Mouse (Mus musculus) left cerebral cortex, adult 11 months (tissue): ENCODE data around the gene Dbnl.

Experiments
- DNase-seq: peaks from one replicate; pipeline ENCODE4 v3.0.0; 2022; ENCODE audit warnings: low spot score

The Dbnl gene

DNA sequence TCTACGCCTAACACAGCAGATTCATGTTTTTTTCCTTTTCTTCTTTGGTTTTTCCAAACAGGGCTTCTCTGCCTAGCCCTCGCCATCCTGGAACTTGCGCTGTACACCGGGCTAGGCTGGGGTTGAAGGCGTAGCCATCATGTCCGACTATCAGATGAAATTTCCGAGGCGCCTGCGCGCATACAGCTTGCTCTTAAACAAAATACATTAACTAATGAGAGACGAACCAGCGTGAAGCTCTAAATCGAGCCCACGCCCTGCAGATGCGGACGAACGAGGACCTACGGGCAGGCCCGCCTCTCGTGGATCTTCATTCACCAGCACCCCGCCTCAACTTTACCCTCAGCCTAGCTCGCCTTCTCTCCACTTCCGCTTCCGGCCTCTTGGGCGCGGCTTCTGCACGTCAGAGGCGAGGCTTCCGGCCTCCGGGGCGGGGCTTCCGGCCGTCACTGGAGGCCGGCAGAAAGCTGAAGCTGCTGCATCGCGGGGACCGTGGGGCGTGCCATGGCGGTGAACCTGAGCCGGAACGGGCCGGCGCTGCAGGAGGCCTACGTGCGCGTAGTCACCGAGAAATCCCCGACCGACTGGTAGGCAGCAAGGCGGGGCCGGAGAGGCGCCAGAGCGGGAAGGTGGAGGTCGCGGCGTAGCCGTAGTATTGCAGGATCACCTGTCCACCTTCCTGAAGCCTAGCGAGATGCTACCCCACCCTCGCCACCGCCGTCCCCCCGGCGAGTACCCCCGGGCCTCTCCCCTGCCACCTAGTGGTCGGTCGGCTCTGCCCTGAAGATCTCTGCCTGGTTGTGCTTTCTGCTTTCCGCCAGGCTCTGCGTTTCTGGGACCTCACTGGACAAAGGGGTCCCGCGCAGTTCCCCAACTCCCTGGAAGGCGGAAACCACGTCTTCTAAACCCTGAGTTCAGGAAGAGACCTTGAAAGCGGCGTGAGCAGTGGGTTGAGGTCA, at the start of gene Dbnl:
Dbnl (plus strand) TSS at position 433 of the 959 bp plus-strand sequence.
- peak; percentile 91 for DNase-seq

GRCm38 (mm10) chr11:5738888-5739632, 49.2 kb upstream of the Dbnl start:
- DNase-seq = no peak

DNA sequence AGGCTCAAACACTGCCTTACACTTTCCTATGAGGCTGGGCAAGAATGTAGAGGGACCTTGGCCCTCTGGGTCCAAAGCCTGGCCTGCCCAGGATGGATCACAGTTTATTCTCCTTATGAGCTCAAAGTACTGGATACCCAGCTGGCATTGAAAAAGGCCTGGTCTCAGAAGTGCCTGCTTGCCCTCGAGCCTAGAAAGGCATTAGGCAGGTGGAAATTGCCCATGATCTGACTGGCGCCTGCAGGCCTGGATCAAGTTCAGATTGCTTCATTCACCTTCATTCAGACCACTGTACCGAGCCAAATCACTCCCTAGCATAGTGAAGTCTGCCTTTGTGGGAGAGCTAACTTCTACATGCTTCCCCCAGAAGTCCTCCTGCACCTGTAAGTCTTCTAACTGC, 48.4 kb upstream of the Dbnl start:
- DNase-seq = no peak

DNA sequence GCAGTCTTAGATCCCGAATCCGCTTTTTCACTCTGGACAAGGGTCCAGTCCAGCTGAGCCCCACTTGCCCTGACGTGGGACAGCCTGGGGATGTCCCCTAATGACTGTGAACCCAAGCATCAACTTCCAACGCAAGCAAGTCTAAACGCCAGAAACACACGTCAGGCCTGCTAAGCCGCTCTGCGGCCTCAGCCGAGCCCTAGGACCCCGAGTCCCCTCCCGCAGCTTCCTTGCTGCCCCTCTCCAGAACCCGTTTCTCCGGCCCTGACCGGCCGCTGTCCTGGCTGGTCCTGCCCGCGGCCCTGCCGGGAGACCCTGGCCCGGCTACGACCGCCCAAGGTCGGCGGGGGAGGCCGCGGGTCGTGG, 47.7 kb upstream of the Dbnl start:
- no peak for DNase-seq

- peak; percentile 51 for DNase-seq
Measured at GRCm38 (mm10) chr11:5740965-5741627, 47.2 kb upstream of the Dbnl start.

DNA sequence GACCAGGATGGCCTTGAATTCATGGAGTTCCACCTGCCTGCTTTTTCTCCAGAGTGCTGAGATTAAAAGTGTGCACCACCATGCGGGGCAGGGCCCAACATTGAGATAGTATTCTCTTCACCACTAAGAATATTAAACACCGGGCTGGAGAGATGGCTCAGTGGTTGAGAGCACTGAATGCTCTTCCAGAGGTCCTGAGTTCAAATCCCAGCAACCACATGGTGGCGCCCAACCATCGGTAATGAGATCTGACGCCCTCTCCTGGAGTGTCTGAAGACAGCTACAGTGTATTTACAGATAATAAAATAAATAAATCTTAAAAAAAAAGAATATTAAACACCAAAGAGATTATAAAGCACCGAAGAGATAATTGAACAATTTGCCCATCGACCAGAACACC, 46.2 kb upstream of the Dbnl start:
- DNase-seq = no peak

DNA sequence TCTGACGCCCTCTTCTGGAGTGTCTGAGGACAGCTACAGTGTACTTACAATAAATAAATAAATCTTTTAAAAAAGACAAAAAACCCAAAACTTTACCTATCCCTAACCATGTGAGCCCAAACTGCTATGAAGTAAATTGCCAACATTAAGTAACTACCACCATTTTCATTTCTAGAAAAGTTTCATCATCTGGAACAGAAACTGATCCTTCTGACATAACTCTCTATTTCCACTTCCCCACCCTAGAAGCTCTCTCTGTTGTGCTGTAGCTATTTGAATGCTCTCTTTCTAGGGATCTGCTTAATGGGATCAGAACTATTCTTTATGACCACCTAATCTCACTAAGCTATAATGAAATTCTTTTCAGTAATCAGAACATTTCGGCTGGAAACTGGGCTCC, 43.3 kb upstream of the Dbnl start:
- DNase-seq = no peak

GRCm38 (mm10) chr11:5753755-5754154, 34.5 kb upstream of the Dbnl start:
- DNase-seq = no peak

- peak; percentile 88 for DNase-seq
Measured at GRCm38 (mm10) chr11:5761820-5762632, 26.3 kb upstream of the Dbnl start, which contains the start of gene Urgcp. TSS of gene Urgcp (minus strand) at chr11:5762376.

DNA sequence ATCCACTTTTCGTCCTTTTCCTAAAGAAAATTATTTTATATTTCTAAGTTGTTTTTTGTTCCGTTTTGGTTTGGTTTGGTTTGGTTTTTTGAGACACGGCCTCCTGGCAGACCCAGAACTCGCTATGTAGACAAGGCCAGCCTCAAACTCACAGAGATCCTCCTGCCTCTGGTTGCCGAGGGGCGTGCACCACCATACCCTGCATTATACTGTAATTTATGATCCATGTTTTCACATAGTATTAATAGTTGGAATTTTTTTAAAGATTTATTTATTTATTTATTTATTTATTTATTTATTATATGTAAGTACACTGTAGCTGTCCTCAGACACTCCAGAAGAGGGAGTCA, 25.7 kb upstream of the Dbnl start:
- no peak for DNase-seq

- no peak for DNase-seq
Measured at GRCm38 (mm10) chr11:5766019-5766418, 22.3 kb upstream of the Dbnl start.

DNA sequence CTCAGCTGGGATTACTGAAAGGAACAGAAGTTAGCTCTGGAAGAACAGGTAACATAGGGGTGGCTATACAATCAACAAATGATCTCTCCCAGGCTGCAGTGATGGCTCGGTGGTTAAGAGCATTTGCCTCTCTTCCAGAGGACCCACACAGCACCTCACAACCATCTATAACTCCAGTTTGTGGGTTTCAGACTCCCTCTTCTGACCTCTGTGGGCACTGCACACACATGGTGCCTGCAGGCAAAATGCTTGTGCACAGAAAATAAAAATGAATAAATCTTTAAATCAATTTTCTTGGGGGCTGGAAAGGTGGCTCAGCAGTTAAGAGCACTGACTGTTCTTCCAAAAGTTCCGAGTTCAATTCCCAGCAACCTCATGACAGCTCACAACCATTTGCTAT, 9.8 kb upstream of the Dbnl start:
- no peak for DNase-seq

DNA sequence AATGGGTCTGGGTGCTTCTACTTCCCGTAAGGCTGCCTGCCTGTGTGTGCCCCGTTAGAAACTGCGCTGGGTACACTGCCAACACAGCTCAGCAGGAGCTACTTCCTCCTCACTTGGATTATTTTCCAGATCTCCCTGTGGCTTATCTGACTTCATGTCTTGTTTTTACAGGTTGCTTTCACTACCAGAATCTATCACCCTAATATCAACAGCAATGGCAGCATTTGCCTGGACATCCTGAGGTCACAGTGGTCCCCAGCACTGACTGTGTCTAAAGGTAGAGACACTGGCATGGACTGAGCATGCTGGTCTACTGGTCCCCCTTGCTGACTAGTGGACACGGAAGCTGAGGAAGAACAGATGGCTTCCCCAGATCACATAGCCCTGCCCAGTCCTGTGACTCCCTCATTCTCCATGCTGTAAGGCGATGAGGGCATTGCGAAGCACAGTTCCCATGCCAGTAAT, 8.2 kb upstream of the Dbnl start:
- no peak for DNase-seq

DNA sequence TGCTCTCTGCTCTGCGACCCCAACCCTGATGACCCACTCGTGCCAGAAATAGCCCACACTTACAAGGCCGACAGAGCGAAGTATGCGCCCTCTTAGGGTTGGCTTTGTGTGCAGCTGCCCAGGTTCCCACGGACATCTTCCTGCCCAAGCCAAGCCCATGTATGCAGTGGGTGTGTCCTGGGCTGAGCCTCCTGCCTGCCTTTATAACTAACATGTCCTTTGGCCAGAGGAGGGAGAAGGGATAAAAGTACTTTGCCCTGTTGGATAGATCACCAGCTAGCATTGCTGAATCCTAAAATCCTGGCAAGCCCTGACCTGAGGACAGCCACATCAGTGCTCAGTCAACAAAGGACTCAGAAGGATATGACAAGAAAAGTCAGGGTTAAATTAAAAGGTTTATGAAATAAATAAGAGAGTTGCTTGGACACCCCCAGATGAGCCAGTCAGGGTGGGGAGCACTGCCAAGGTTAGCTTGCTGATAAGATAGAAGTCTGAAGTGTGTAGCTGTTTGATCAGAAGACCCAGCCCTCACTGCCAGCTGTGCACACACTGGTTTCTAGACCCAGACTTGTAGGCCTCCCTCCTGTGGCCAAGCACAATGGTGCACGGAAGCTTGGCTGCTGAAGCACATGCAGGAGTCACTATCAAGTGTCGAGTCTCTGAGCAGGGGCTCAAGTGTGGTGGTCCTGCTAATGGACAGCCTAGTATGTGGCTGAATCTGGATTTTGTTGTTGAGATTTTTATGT, 5.9 kb upstream of the Dbnl start:
- DNase-seq = no peak

GRCm38 (mm10) chr11:5785732-5786131, 2.6 kb upstream of the Dbnl start:
- no peak for DNase-seq

DNA sequence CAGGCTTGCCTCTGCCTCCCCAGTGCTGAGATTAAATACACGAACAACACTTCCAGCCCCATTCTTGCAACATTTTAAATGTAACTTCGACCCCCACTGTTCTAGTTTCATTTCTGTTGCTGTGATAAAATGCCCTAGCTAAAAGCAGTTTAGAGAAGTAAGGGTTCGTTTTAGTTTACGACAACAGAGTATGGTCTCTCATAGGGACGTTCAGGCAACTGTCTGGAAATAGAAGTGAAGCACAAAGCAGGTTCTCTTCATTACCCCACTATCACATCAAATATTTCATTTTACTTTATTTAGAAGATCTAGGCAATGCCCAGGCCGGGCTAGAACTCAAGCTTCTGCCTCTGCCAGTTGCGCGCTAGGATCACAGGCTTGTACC, 625 bp upstream of the Dbnl start:
- DNase-seq = no peak

DNA sequence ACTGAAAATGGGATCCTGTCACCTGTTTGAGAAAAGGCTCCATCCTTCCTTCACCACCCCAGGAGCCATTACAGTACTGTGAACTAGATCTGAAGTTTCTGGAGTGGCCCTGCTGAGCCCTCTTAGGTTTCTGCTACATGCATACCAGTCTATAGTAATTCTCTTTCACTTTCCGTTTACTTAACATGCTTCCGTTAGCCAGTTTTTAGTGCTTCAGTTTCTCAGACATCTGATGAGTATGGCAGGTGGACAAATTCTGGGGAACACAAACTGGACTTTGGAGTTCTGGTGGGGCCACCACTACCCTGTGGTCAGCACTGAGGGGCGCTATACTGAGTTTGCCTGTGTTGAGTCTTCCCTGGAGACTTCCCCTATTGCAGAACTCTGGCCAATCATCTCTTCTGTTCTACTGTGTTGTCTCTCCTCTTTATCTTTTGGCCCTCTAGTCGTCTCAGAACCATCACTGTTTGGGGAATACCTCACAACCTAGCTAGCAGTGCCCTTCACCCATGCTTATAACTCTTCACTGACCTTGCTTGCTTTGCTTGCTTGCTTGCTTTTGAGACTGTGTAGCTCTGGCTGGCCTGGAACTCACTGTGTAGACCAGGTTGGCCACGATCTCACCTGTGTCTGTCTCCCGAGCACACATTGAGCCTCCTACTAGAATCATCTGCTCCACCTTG, 924 bp downstream of the Dbnl start:
- no peak for DNase-seq

DNA sequence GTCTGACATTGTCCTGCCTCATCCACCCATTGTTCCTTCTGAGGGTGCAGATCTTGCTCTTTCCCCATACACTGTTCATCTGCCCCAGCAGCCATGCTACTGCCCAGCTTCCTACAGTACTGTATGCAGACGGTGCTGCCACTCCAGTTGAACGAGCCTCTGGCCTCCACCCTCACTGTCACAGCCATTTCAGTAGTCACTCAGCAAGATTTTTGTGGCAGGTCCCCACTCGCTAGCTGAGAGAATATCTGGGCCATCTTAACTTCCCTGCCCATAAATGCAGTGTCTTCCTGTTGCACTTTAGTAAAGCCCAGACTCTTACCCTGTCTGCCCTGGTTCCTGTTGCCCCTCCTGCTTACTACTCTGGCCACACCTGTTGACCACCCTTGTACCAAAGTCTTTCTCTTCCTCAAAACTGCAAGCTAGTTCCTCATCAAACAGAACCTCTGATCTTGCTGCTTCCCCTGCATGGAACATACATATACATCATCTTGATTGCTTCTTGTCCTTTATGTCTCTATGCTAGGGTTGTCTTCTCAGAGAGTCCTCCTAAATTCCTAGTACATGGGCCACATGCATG, 1.6 kb downstream of the Dbnl start:
- no peak for DNase-seq

GRCm38 (mm10) chr11:5790431-5790830, 2.1 kb downstream of the Dbnl start:
- DNase-seq = no peak

GRCm38 (mm10) chr11:5795290-5795689, 7.0 kb downstream of the Dbnl start:
- no peak for DNase-seq
